Mouse (Mus musculus) WW6 (cell line): ENCODE results near the gene Nmnat2.

Experiments
- DNase-seq: peaks from one replicate; pipeline ENCODE4 v3.0.0-alpha.2; 2013; ENCODE audit warnings: low read depth, low spot score

Gene Nmnat2

DNA sequence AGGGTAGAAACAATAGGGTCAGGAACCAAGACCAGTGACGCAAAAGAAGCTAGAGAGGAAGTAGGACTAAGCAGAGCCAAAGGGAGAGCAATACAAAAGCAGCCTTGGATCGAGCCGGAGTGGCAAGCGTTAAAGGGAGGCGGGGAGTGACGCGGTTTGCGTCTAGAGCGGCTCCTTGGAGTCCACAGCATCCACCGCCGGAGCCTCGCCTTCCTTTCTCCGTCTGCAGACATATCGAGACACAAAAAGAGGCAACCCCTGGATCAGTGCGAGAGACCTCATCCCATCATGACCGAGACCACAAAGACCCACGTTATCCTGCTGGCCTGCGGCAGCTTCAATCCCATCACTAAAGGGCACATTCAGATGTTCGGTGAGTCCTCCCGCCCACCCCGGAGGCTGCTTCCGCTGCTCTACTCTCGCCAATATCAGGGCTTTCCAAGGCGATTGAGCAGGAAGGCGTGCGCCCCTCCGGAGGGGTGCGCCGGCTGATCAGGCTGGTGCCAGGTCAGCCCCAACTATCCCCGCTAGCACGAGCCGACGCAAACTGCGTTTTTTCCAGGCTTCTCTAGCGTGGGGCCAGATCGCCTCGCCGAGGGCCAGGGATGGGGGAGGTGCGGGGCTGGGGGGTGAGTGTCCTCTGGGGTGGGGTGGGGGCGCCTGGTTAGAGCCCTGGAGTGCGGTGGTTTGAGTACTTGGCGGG, at the start of gene Nmnat2:
TSS of gene Nmnat2 (plus strand) at position 173 of the 703 bp plus-strand sequence.
- no peak for DNase-seq

- DNase-seq: no peak
Observed at GRCm38 (mm10) chr1:152913483-152914460, 41.0 kb upstream of the Nmnat2 start.

- peak; percentile 36 for DNase-seq
Observed at GRCm38 (mm10) chr1:152915766-152916165, 39.0 kb upstream of the Nmnat2 start.

- DNase-seq: no peak
Observed at GRCm38 (mm10) chr1:152916936-152917335, 37.9 kb upstream of the Nmnat2 start.

DNA sequence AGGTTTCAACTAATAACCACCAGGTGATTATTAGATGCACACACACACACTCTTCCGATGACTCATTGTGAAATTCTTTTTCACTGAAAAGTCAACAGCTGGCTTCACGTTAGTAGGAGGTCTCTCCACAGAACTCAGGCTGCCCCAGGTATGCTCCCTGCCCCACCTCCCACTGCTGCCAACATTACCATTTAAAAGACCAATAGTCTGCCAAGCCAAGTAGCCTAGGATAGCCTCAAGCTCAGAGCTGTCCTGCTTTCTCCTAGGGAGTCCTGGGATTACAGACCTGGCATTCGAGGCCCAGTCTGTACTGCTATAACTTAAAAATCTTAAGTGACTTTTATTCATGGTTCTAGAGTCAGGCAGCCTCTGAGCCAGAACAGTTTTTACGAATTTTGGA, 37.2 kb upstream of the Nmnat2 start:
- DNase-seq: no peak

DNA sequence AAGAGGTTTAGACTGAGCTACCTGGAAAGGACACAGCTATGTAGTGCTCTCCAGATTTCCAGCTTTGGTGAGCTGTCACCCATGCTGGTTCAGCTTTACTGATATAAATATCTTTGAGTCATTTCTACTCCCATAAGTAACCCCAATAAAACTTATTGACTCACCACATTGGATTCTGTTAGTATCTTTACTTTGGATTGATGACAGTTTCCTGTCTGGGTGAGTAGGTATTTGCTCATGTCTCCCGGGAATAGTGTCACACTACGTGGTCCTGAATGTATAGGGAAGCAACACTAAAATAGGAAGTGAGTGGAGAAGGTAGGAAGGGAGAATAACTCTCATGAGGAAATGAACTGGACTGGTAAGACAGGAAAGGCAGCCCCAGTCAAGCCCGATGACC, 33.0 kb upstream of the Nmnat2 start:
- no peak for DNase-seq

- DNase-seq: no peak
Observed at GRCm38 (mm10) chr1:152933962-152934361, 20.8 kb upstream of the Nmnat2 start.

GRCm38 (mm10) chr1:152935476-152935875, 19.3 kb upstream of the Nmnat2 start:
- DNase-seq: no peak

DNA sequence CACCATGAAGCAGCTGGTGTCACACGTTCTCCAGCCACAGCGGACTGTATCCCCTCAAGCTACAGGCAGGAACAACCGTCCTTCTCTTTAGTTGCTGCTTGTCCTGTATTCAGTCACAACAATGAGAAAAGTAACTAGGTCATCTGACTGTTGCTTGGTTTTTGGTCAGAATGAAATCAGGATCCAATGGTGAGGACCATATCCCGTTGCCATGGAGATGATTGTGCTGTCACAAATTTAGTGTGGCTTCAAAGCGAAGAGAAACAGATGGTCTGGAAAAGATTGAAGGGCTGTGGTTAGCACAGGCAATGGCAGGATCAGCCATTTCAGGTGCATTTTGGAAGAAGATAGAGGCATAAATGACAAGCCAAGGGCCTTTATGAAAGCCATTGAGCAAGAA, 18.4 kb upstream of the Nmnat2 start:
- DNase-seq: no peak

DNA sequence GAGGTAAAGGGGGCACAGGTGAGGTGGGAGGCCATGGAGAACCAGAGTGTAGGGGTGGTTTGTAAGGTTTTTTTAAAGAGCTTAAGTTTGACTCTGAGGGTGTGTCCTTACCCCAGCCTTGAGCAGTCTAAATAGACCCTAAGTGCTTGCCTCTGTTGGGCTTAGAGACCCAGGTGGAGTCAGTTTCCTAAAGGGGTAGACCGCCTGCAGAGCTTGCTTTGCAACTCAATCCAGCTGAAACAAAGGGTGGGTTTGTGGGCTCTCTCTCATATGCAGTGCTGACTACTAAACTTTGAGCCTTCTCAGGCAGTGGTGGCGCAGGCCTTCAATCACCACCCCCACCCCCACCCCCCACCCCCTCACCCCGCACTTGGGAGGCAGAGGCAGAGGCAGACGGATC, 11.8 kb upstream of the Nmnat2 start:
- DNase-seq: no peak

- no peak for DNase-seq
Observed at GRCm38 (mm10) chr1:152954167-152954566, 626 bp upstream of the Nmnat2 start.

DNA sequence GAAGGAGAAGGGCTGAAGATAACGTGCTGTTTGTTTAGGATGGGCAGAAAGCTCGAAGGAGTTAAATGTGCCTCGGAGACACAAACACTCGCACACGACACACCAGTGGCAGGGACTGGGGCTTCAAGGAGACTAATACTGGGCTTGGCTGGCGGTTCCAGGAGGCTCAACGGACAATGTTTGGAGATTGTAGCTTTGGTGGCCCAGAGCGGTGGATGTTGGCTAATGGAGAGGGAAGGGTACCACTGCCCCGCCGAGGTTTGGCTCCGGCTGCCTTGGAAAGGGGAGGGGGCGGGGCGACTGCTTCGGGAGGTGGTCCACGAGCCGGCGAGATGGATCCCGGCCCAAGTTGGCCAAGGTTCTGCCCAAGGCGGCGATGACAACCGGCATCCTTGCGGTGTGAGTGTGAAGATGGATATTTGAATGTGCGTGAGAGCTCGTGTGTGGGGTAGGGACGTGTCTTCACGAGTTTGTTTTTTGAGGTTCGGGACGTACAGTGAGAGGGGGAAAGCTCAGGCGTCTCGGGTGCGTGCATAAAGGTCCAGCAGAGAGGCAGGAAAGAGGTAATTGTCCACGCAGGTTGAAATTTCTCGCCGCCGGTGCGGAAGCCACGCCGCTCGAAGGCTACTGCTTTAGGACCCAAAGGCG, 895 bp downstream of the Nmnat2 start:
- DNase-seq: no peak

DNA sequence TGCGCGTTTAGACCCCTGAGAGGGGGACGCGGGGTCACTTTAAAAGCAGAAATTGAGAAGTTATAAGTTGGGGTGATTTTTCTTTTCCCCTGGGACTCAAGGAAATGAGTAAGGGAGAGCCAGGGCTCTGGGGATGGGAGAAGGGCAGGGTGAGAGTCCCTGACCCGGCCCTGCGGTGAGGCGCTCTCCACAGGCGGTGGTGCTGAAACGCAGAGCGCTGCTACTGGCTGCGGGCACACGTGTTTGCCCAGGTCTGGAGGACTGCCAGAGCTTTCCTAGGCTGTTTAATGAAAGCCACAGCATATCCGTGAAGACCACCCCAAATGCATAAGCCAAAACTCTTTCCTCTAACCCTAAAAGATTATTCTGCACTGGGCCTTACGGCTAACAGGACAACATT, 1.4 kb downstream of the Nmnat2 start:
- DNase-seq: no peak

- no peak for DNase-seq
Observed at GRCm38 (mm10) chr1:152964344-152964743, 9.6 kb downstream of the Nmnat2 start.

GRCm38 (mm10) chr1:152966222-152966621, 11.4 kb downstream of the Nmnat2 start:
- no peak for DNase-seq

DNA sequence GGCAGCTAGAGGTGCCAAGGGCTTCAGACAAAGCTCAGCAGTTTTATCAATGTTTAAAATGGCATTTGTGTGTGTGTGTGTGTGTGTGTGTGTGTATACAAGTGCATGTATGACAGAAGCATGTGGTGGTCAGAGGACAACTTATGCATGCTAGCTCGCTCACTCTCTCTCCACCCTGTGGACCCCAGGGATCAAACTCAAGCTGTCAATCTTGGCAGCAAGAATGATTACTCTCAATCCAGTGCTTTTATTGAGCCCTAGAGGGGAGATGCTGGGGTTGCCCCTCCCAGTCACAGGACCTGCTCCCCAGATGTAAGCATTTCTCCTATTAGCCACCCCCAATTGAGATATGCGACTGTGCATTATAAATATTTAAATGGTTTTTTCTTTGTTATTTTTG, 11.9 kb downstream of the Nmnat2 start:
- no peak for DNase-seq

DNA sequence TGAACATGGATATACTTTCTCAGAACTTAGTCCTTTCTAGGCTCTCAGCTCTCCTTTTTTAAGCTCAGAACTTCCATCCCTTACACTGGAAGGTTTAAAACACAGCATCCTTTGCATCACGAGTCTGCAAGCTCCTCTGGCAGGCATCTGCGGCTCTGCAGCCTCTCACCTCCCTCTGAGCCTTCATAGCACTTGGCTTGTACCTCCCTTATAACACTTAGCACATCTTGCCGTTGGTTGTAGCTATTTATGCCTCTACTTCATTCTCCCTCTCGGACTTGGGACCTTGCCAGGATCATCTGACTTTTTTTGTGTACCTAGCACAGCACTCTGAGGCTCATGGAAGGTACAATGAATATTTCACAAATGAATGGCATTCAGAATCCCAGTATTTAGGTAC, 14.3 kb downstream of the Nmnat2 start:
- DNase-seq: no peak

- no peak for DNase-seq
Observed at GRCm38 (mm10) chr1:152972957-152973356, 18.2 kb downstream of the Nmnat2 start.

GRCm38 (mm10) chr1:152973421-152973820, 18.6 kb downstream of the Nmnat2 start:
- no peak for DNase-seq

GRCm38 (mm10) chr1:152973861-152974260, 19.1 kb downstream of the Nmnat2 start:
- no peak for DNase-seq

DNA sequence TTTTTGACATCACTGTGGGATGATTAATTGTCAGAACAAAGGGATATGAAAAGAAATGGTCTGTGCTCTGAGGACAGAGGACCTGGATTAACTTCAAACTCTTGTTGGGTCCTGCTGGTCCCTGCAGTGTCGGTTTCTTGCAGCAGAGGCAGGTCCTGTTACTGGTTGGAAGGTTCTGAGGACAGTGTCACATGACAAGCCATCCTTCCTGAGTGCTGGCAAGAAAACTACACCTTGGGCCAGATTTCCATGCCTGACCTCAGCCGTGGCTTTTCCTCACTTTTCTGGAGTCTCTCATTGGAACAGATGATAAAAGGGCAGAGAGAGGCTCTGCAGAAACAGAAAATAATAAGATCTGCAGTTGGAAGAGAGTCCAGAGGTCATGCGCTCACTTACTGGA, 20.4 kb downstream of the Nmnat2 start:
- DNase-seq: no peak

- DNase-seq: no peak
Observed at GRCm38 (mm10) chr1:152978700-152979099, 23.9 kb downstream of the Nmnat2 start.
